Mouse (Mus musculus): ENCODE measurements around the gene Rabep1.

Gene Rabep1

GRCm38 (mm10) chr11:70844559-70845456 is at the start of gene Rabep1:
Gene Rabep1, plus strand, starts transcription at chr11:70844778.
- DNase-seq (ENCODE audit: low read depth, low spot score): peak; percentile 94

- no peak for DNase-seq (ENCODE audit: low read depth, low spot score)
Observed at GRCm38 (mm10) chr11:70802208-70802864, 42.2 kb upstream of the Rabep1 start.

- no peak for DNase-seq (ENCODE audit: low read depth, low spot score)
Observed at GRCm38 (mm10) chr11:70802865-70803261, 41.7 kb upstream of the Rabep1 start.

GRCm38 (mm10) chr11:70803711-70804200 is 40.8 kb upstream of the Rabep1 start:
- no peak for DNase-seq (ENCODE audit: low read depth, low spot score)

- DNase-seq (ENCODE audit: low read depth, low spot score): no peak
Observed at GRCm38 (mm10) chr11:70804395-70804794, 40.2 kb upstream of the Rabep1 start.

- DNase-seq (ENCODE audit: low read depth, low spot score): no peak
Observed at GRCm38 (mm10) chr11:70805641-70806175, 38.9 kb upstream of the Rabep1 start.

- no peak for DNase-seq (ENCODE audit: low read depth, low spot score)
Observed at GRCm38 (mm10) chr11:70806697-70807096, 37.9 kb upstream of the Rabep1 start.

GRCm38 (mm10) chr11:70807630-70808029 is 36.9 kb upstream of the Rabep1 start:
- DNase-seq (ENCODE audit: low read depth, low spot score): no peak

- no peak for DNase-seq (ENCODE audit: low read depth, low spot score)
Observed at GRCm38 (mm10) chr11:70808101-70808500, 36.5 kb upstream of the Rabep1 start.

- DNase-seq (ENCODE audit: low read depth, low spot score): no peak
Observed at GRCm38 (mm10) chr11:70809011-70809410, 35.6 kb upstream of the Rabep1 start.

- no peak for DNase-seq (ENCODE audit: low read depth, low spot score)
Observed at GRCm38 (mm10) chr11:70811041-70811440, 33.5 kb upstream of the Rabep1 start.

- DNase-seq (ENCODE audit: low read depth, low spot score): no peak
Observed at GRCm38 (mm10) chr11:70811471-70812240, 32.9 kb upstream of the Rabep1 start.

GRCm38 (mm10) chr11:70812365-70812764 is 32.2 kb upstream of the Rabep1 start, which contains the start of gene Scimp:
Gene Scimp, minus strand, starts transcription at chr11:70812586.
- DNase-seq (ENCODE audit: low read depth, low spot score): no peak

GRCm38 (mm10) chr11:70815071-70815470 is 29.5 kb upstream of the Rabep1 start:
- DNase-seq (ENCODE audit: low read depth, low spot score): no peak

- peak; percentile 70 for DNase-seq (ENCODE audit: low read depth, low spot score)
Observed at GRCm38 (mm10) chr11:70815498-70816078, 29.0 kb upstream of the Rabep1 start.

GRCm38 (mm10) chr11:70816770-70817169 is 27.8 kb upstream of the Rabep1 start:
- no peak for DNase-seq (ENCODE audit: low read depth, low spot score)

- no peak for DNase-seq (ENCODE audit: low read depth, low spot score)
Observed at GRCm38 (mm10) chr11:70820120-70820519, 24.5 kb upstream of the Rabep1 start.

GRCm38 (mm10) chr11:70821728-70822591 is 22.6 kb upstream of the Rabep1 start:
- no peak for DNase-seq (ENCODE audit: low read depth, low spot score)

- no peak for DNase-seq (ENCODE audit: low read depth, low spot score)
Observed at GRCm38 (mm10) chr11:70826207-70826606, 18.4 kb upstream of the Rabep1 start.

- no peak for DNase-seq (ENCODE audit: low read depth, low spot score)
Observed at GRCm38 (mm10) chr11:70828975-70829615, 15.5 kb upstream of the Rabep1 start.
